Mouse (Mus musculus) cortical plate, adult 2 months (tissue): Measurements from ENCODE around the gene Chil1.
A peak's percentile ranks its signal among the peaks of the same experiment; 100 is the strongest.

ENCODE experiments used
- CTCF ChIP-seq: fragments of 200-500 bp; IDR thresholded peaks from 2 replicates; pipeline ENCODE4 v1.5.1; 2011; ENCODE audit warnings: mild to moderate bottlenecking, control low read depth, low read length; ENCODE audit not compliant: insufficient read depth; ENCODE audit errors: extremely low read depth
- POLR2A ChIP-seq: fragments of 200-500 bp; IDR thresholded peaks from 2 replicates; pipeline ENCODE4 v1.6.1; 2011; ENCODE audit warnings: mild to moderate bottlenecking, low read length, control low read depth; ENCODE audit not compliant: insufficient read depth; ENCODE audit errors: extremely low read depth

DNA sequence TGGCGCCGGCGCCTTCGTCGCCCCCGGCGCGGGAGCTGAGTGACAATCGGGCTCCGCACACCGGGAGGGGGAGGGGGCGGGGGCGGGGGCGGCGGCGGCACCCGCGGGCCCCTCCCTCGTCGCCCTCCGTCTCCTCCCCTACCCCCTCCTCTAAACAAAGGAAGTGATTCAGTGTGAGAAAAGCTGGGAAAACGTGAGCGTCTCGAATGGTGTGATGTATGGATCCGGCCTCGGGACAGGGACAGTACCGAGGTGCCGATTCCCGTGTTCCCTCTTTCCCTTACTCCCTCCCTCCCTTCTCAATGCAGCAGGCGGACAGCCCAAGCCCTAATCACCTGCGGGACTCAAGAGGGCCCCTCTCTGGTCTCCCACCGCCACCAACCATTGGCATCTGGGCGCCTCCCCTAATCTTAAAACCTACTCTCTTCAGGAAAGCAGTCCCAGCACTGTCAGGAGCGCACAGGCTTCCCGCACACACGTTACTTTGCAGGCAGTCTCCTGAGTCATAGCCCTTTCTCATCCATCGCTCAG is 53.5 kb downstream of the Chil1 start, which contains the start of gene Adora1:
- no peak for TF ChIP-seq CTCF
- TF ChIP-seq POLR2A: peak; percentile 57; the same call in 1 of the 2 replicates
